Mouse (Mus musculus) liver, embryonic 12.5 days (tissue): ENCODE measurements around the gene Cnga4. TPM values are rescaled to one million over a fixed set of nuclear protein-coding genes. Genes with fewer than 3 reads are reported as not detected.

Experiments
- polyA plus RNA-seq: library from polyadenylated mRNA; unstranded; fragments of >200 nt; fragmentation: Nextera tagmentation; extraction: Ambion mirVana; gene quantifications from 2 replicates; pipeline ENCODE4 v1.2.1, GENCODE M21; 2016

The Cnga4 gene
- polyA plus RNA-seq, 1 experiment from 2014 or later, result not detected

Other genes starting within 250 kb of the Cnga4 start
- not detected in 2 replicates for gene Olfr684, start 240.9 kb upstream of the Cnga4 start, polyA plus RNA-seq
- gene Olfr685, start 218.6 kb upstream of the Cnga4 start, polyA plus RNA-seq, result not detected in 2 replicates
- not detected in 2 replicates for gene Olfr686, start 197.1 kb upstream of the Cnga4 start, polyA plus RNA-seq
- not detected in 2 replicates for gene Olfr688, start 116.5 kb upstream of the Cnga4 start, polyA plus RNA-seq
- not detected in 2 replicates for gene Olfr689, start 93.4 kb upstream of the Cnga4 start, polyA plus RNA-seq
- not detected in 2 replicates for gene Olfr690, start 70.5 kb upstream of the Cnga4 start, polyA plus RNA-seq
- gene Olfr691, start 62.3 kb upstream of the Cnga4 start, polyA plus RNA-seq, result 0.05 TPM in 1 of 2 replicates, not detected in the other
- gene Olfr692, start 36.3 kb upstream of the Cnga4 start, polyA plus RNA-seq, result not detected in 2 replicates
- not detected in 2 replicates for gene Gm5901, start 29.5 kb upstream of the Cnga4 start, polyA plus RNA-seq
- 15.9 and 16.9 TPM in 2 replicates for gene Fam160a2, start 4.5 kb upstream of the Cnga4 start, polyA plus RNA-seq
- not detected in 2 replicates for gene Cckbr, start 21.2 kb downstream of the Cnga4 start, polyA plus RNA-seq
- 8.3 and 8.9 TPM in 2 replicates for gene Cavin3, start 77.7 kb downstream of the Cnga4 start, polyA plus RNA-seq
- 27.6 and 28.7 TPM in 2 replicates for gene Smpd1, start 149.8 kb downstream of the Cnga4 start, polyA plus RNA-seq
- 6.3 and 6.7 TPM in 2 replicates for gene Apbb1, start 177.1 kb downstream of the Cnga4 start, polyA plus RNA-seq
- gene Hpx, start 195.6 kb downstream of the Cnga4 start, polyA plus RNA-seq, result 81.9 and 84.3 TPM in 2 replicates
- 7.7 and 8.0 TPM in 2 replicates for gene Trim3, start 229.0 kb downstream of the Cnga4 start, polyA plus RNA-seq
- 159 and 163 TPM in 2 replicates for gene Timm10b, start 235.5 kb downstream of the Cnga4 start, polyA plus RNA-seq
- gene Arfip2, start 235.8 kb downstream of the Cnga4 start, polyA plus RNA-seq, result 24.5 and 26.8 TPM in 2 replicates
- gene Gm45799, start 236.0 kb downstream of the Cnga4 start, polyA plus RNA-seq, result 10.2 and 13.2 TPM in 2 replicates
- 0.24 and 0.47 TPM in 2 replicates for gene Dnhd1, start 246.3 kb downstream of the Cnga4 start, polyA plus RNA-seq